Mouse (Mus musculus): ENCODE measurements around the gene Xirp1. TPM values are rescaled to one million over a fixed set of nuclear protein-coding genes. Genes with fewer than 3 reads are reported as not detected.

The Xirp1 gene
- polyA plus RNA-seq, 1 experiment = 0.67 TPM

GRCm38 (mm10) chr9:120011533-120011932, 11.9 kb downstream of the Xirp1 start:
- peak overlapping the region; percentile 68 for H3K4me3 ChIP-seq (ENCODE audit: control insufficient read depth, low read depth, low read length)
- TF ChIP-seq POLR2A (IDR thresholded peaks at IDR 0.05; ENCODE audit: control insufficient read depth, low read depth, low read length) (no peak), CTCF (IDR thresholded peaks at IDR 0.05; ENCODE audit: control insufficient read depth, insufficient read depth, insufficient replicate concordance, low read depth, low read length) (no peak)
- H3K27me3 ChIP-seq (ENCODE audit: control insufficient read depth, insufficient read depth, low read length) = no peaks in the 10 kb centered on the region
- peaks cover 16% of the 10 kb centered on the region for H3K4me1 ChIP-seq (ENCODE audit: control insufficient read depth, insufficient read depth, low read length)
- no peak overlapping the region for H3K27ac ChIP-seq (ENCODE audit: control insufficient read depth, insufficient read depth, low read depth, low read length)
- no peaks in the 10 kb centered on the region for H3K36me3 ChIP-seq (ENCODE audit: control insufficient read depth, insufficient read depth, low read length)

- Histone ChIP-seq H3K27me3 (ENCODE audit: control insufficient read depth, insufficient read depth, low read length) (no peaks in the 10 kb centered on the region), H3K36me3 (ENCODE audit: control insufficient read depth, insufficient read depth, low read length) (no peaks in the 10 kb centered on the region), H3K4me1 (ENCODE audit: control insufficient read depth, insufficient read depth, low read length) (peaks cover 16% of the 10 kb centered on the region), H3K27ac (ENCODE audit: control insufficient read depth, insufficient read depth, low read depth, low read length) (peak overlapping the region; percentile 36; the same call in 1 of the 2 replicates), H3K4me3 (ENCODE audit: control insufficient read depth, low read depth, low read length) (peak overlapping the region; percentile 82)
- no peak for TF ChIP-seq POLR2A (IDR thresholded peaks at IDR 0.05; ENCODE audit: control insufficient read depth, low read depth, low read length)
- TF ChIP-seq CTCF (IDR thresholded peaks at IDR 0.05; ENCODE audit: control insufficient read depth, insufficient read depth, insufficient replicate concordance, low read depth, low read length) = no peak
These were observed 12.5 kb downstream of the Xirp1 start for GRCm38 (mm10) chr9:120010781-120011511.

GRCm38 (mm10) chr9:120009871-120010270, 13.5 kb downstream of the Xirp1 start:
- H3K27me3 ChIP-seq (ENCODE audit: control insufficient read depth, insufficient read depth, low read length) = no peaks in the 10 kb centered on the region
- no peak overlapping the region for H3K27ac ChIP-seq (ENCODE audit: control insufficient read depth, insufficient read depth, low read depth, low read length)
- TF ChIP-seq CTCF (IDR thresholded peaks at IDR 0.05; ENCODE audit: control insufficient read depth, insufficient read depth, insufficient replicate concordance, low read depth, low read length) = no peak
- no peak for TF ChIP-seq POLR2A (IDR thresholded peaks at IDR 0.05; ENCODE audit: control insufficient read depth, low read depth, low read length)
- H3K36me3 ChIP-seq (ENCODE audit: control insufficient read depth, insufficient read depth, low read length) = no peaks in the 10 kb centered on the region
- H3K4me3 ChIP-seq (ENCODE audit: control insufficient read depth, low read depth, low read length) = peak overlapping the region; percentile 52
- H3K4me1 ChIP-seq (ENCODE audit: control insufficient read depth, insufficient read depth, low read length) = peaks cover 13% of the 10 kb centered on the region

- Histone ChIP-seq H3K27me3 (ENCODE audit: control insufficient read depth, insufficient read depth, low read length) (no peaks in the 10 kb centered on the region), H3K27ac (ENCODE audit: control insufficient read depth, insufficient read depth, low read depth, low read length) (no peak overlapping the region), H3K4me1 (ENCODE audit: control insufficient read depth, insufficient read depth, low read length) (peaks cover 11% of the 10 kb centered on the region), H3K36me3 (ENCODE audit: control insufficient read depth, insufficient read depth, low read length) (no peaks in the 10 kb centered on the region), H3K4me3 (ENCODE audit: control insufficient read depth, low read depth, low read length) (peak overlapping the region; percentile 52)
- TF ChIP-seq POLR2A (IDR thresholded peaks at IDR 0.05; ENCODE audit: control insufficient read depth, low read depth, low read length) (no peak), CTCF (IDR thresholded peaks at IDR 0.05; ENCODE audit: control insufficient read depth, insufficient read depth, insufficient replicate concordance, low read depth, low read length) (no peak)
These were observed 14.1 kb downstream of the Xirp1 start for GRCm38 (mm10) chr9:120009226-120009841.

GRCm38 (mm10) chr9:120007833-120008232, 15.6 kb downstream of the Xirp1 start:
- Histone ChIP-seq H3K27ac (ENCODE audit: control insufficient read depth, insufficient read depth, low read depth, low read length) (no peak overlapping the region), H3K27me3 (ENCODE audit: control insufficient read depth, insufficient read depth, low read length) (no peaks in the 10 kb centered on the region), H3K4me1 (ENCODE audit: control insufficient read depth, insufficient read depth, low read length) (peaks cover 11% of the 10 kb centered on the region), H3K4me3 (ENCODE audit: control insufficient read depth, low read depth, low read length) (no peak overlapping the region), H3K36me3 (ENCODE audit: control insufficient read depth, insufficient read depth, low read length) (no peaks in the 10 kb centered on the region)
- TF ChIP-seq POLR2A (IDR thresholded peaks at IDR 0.05; ENCODE audit: control insufficient read depth, low read depth, low read length) (no peak), CTCF (IDR thresholded peaks at IDR 0.05; ENCODE audit: control insufficient read depth, insufficient read depth, insufficient replicate concordance, low read depth, low read length) (no peak)

- Histone ChIP-seq H3K36me3 (ENCODE audit: control insufficient read depth, insufficient read depth, low read length) (no peaks in the 10 kb centered on the region), H3K4me1 (ENCODE audit: control insufficient read depth, insufficient read depth, low read length) (peaks cover 13% of the 10 kb centered on the region), H3K27ac (ENCODE audit: control insufficient read depth, insufficient read depth, low read depth, low read length) (no peak overlapping the region), H3K27me3 (ENCODE audit: control insufficient read depth, insufficient read depth, low read length) (no peaks in the 10 kb centered on the region), H3K4me3 (ENCODE audit: control insufficient read depth, low read depth, low read length) (no peak overlapping the region)
- TF ChIP-seq CTCF (IDR thresholded peaks at IDR 0.05; ENCODE audit: control insufficient read depth, insufficient read depth, insufficient replicate concordance, low read depth, low read length) (no peak), POLR2A (IDR thresholded peaks at IDR 0.05; ENCODE audit: control insufficient read depth, low read depth, low read length) (no peak)
These were observed 17.5 kb downstream of the Xirp1 start for GRCm38 (mm10) chr9:120005936-120006335.

GRCm38 (mm10) chr9:120002893-120003292, 20.5 kb downstream of the Xirp1 start:
- Histone ChIP-seq H3K4me1 (ENCODE audit: control insufficient read depth, insufficient read depth, low read length) (peaks cover 8% of the 10 kb centered on the region), H3K36me3 (ENCODE audit: control insufficient read depth, insufficient read depth, low read length) (no peaks in the 10 kb centered on the region), H3K27ac (ENCODE audit: control insufficient read depth, insufficient read depth, low read depth, low read length) (no peak overlapping the region), H3K4me3 (ENCODE audit: control insufficient read depth, low read depth, low read length) (no peak overlapping the region), H3K27me3 (ENCODE audit: control insufficient read depth, insufficient read depth, low read length) (no peaks in the 10 kb centered on the region)
- TF ChIP-seq CTCF (IDR thresholded peaks at IDR 0.05; ENCODE audit: control insufficient read depth, insufficient read depth, insufficient replicate concordance, low read depth, low read length) (no peak), POLR2A (IDR thresholded peaks at IDR 0.05; ENCODE audit: control insufficient read depth, low read depth, low read length) (no peak)

Data from testis, adult 2 months (tissue).